8 mouse cellular contexts compared by ENCODE assay signal in the genomic region with DNA sequence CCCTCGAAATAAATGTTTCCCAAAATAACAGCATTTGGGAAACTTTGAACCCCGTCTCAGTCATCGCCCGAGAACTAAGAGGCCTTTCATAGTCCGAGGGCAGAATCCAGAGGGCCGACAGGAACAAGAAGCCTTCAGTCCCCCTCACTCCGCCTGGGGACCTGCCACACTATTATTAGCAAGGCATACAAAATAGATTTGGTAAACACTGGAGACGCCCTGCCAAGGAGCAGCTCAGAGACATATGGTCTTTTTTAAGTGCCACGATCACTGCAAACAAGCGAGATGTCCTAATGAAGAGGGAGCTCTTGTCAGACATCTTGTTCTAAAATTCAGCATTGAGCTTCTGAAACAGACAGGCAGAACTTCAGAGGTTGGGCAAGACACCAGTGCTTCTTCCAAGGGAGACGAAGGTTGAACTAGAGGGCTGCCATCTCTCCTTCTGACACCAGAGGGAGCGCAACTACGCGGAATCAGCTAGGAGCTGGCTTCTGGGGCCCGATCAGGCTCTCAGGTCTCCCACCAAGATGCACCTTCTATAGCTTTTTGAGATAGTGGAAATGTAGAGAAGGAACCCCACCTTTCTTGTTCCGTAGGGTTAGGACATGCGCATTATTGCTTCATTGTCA.
DNase-seq lines count a peak whose midpoint lies in the region; ATAC-seq and TF ChIP-seq lines count a peak whose summit lies in the region.
"Had no signal": no experiment of that assay in that cellular context is flagged by ENCODE, and none has a peak within 500 bp of the region (broad histone marks: within the 10 kb centered on the region; RNA-seq: fewer than 3 reads in every experiment).

No protein-coding gene starts in this region.

- peak; percentile 75 for DNase-seq in ZHBTc4 (ENCODE audit: low read depth, low spot score)
- DNase-seq in cerebellum, adult 18-20 months: peak; percentile 60 to 66
- peak; percentile 92 for DNase-seq in forebrain, postnatal 0 days
- DNase-seq in heart, postnatal 4 days: peak; percentile 87
- peak; percentile 80 to 81 for DNase-seq in left cerebral cortex, adult 2 months (ENCODE audit: extremely low spot score in 1 of 2, low spot score in 2 of 2)
- DNase-seq in thymus, postnatal 14 days: peak; percentile 16

- no peaks in the 10 kb centered on the region for H3K4me1 ChIP-seq in forebrain, postnatal 0 days (ENCODE audit: insufficient read depth)
- H3K4me1 ChIP-seq in midbrain, embryonic 16.5 days (ENCODE audit: control insufficient read depth, insufficient read depth, low read length): 0 out of 2 replicates have a peak, but pooled peaks cover 6% of the 10 kb centered on the region

- H3K9me3 ChIP-seq in forebrain, postnatal 0 days (ENCODE audit: low read length): no peaks in the 10 kb centered on the region
- H3K9me3 ChIP-seq in midbrain, embryonic 16.5 days (replicated peaks; ENCODE audit: control insufficient read depth, low read length, poor library complexity, severe bottlenecking): no peaks in the 10 kb centered on the region
- H3K9me3 ChIP-seq: midbrain, embryonic 12.5 days had no signal

- intact Hi-C loops in left cerebral cortex, adult 2 months (cut with DNase I): loop anchor here (1.0 to 5.0 kb wide), 3 partner anchors 319 to 1116 kb away; no protein-coding TSS in a partner anchor

- H3K9ac ChIP-seq in forebrain, postnatal 0 days: no peak overlapping the region
- no peak overlapping the region for H3K9ac ChIP-seq in midbrain, embryonic 16.5 days (ENCODE audit: low read depth, low read length)
- H3K9ac ChIP-seq: midbrain, embryonic 12.5 days had no signal

- peak; percentile 92 for TF ChIP-seq CTCF in forebrain, postnatal 0 days (IDR thresholded peaks at IDR 0.05; ENCODE audit: low read depth)
- TF ChIP-seq CTCF in left cerebral cortex, adult 2 months (IDR thresholded peaks at IDR 0.05): peak; percentile 91

- peak; percentile 79 for ATAC-seq in forebrain, postnatal 0 days
- peak; percentile 64; the same call in 1 of the 2 replicates for ATAC-seq in midbrain, embryonic 16.5 days

- 17% methylated on average over 17 of the region's 17 CpGs for WGBS in forebrain, postnatal 0 days
- WGBS in midbrain, embryonic 16.5 days: 31% methylated on average over 17 of the region's 17 CpGs

- H3K4me2 ChIP-seq in forebrain, postnatal 0 days (ENCODE audit: low read depth): no peak overlapping the region
- no peak overlapping the region for H3K4me2 ChIP-seq in midbrain, embryonic 16.5 days (ENCODE audit: low read length)
- H3K4me2 ChIP-seq: midbrain, embryonic 12.5 days had no signal

- no peak overlapping the region for H3K4me3 ChIP-seq in forebrain, postnatal 0 days (ENCODE audit: low read depth, low read length)
- no peak overlapping the region for H3K4me3 ChIP-seq in left cerebral cortex, adult 2 months
- no peak overlapping the region for H3K4me3 ChIP-seq in midbrain, embryonic 16.5 days (ENCODE audit: low read depth, low read length)
- H3K4me3 ChIP-seq: midbrain, embryonic 12.5 days had no signal

- H3K27ac ChIP-seq in forebrain, postnatal 0 days (ENCODE audit: low read depth, low read length): no peak overlapping the region
- H3K27ac ChIP-seq in left cerebral cortex, adult 2 months: no peak overlapping the region
- no peak overlapping the region for H3K27ac ChIP-seq in midbrain, embryonic 16.5 days (ENCODE audit: low read length)
- H3K27ac ChIP-seq: midbrain, embryonic 12.5 days had no signal

- H3K36me3 ChIP-seq in forebrain, postnatal 0 days (ENCODE audit: insufficient read depth): no peaks in the 10 kb centered on the region
- H3K36me3 ChIP-seq in midbrain, embryonic 16.5 days (ENCODE audit: control insufficient read depth, insufficient read depth, low read length): no peaks in the 10 kb centered on the region
- H3K36me3 ChIP-seq: midbrain, embryonic 12.5 days had no signal

- no peaks in the 10 kb centered on the region for H3K27me3 ChIP-seq in forebrain, postnatal 0 days (ENCODE audit: insufficient read depth, low read length)
- no peaks in the 10 kb centered on the region for H3K27me3 ChIP-seq in midbrain, embryonic 16.5 days (ENCODE audit: control insufficient read depth, insufficient read depth, low read depth, low read length)

Comparison
In these comparisons a context has a peak if more than half of its experiments do, and no peak if none do; other contexts are left out.
1. DNase-seq: peak in every context shown above with its lines; median percentile 92 in forebrain, postnatal 0 days; 87 in heart, postnatal 4 days; 80 in left cerebral cortex, adult 2 months; 75 in ZHBTc4; 63 in cerebellum, adult 18-20 months; 16 in thymus, postnatal 14 days.